In genomic region chr14:122011768-122012167, GRCm38 (mm10) we compare ENCODE assay signal across 32 mouse cellular contexts. TPM values are rescaled to one million over a fixed set of nuclear protein-coding genes. Genes with fewer than 3 reads are reported as not detected.
DNase-seq lines count a peak whose midpoint lies in the region; ATAC-seq and TF ChIP-seq lines count a peak whose summit lies in the region.
"Had no signal": no experiment of that assay in that cellular context is flagged by ENCODE, and none has a peak within 500 bp of the region (broad histone marks: within the 10 kb centered on the region; RNA-seq: fewer than 3 reads in every experiment).

No protein-coding gene starts in this region.

- 93% methylated on average over 8 of the region's 8 CpGs for WGBS in midbrain, embryonic 11.5 days
- 95% methylated on average over 8 of the region's 8 CpGs for WGBS in midbrain, embryonic 14.5 days

- no peak overlapping the region for H3K9ac ChIP-seq in midbrain, embryonic 11.5 days (ENCODE audit: low read length)
- H3K9ac ChIP-seq in midbrain, embryonic 14.5 days (replicated peaks; ENCODE audit: low read length): no peak overlapping the region
- H3K9ac ChIP-seq: embryonic facial prominence, embryonic 13.5 days; forebrain, embryonic 13.5 days; heart, embryonic 15.5 days; hindbrain, embryonic 13.5 days had no signal

- H3K9me3 ChIP-seq in midbrain, embryonic 11.5 days (ENCODE audit: control insufficient read depth, low read length): no peaks in the 10 kb centered on the region
- no peaks in the 10 kb centered on the region for H3K9me3 ChIP-seq in midbrain, embryonic 14.5 days (ENCODE audit: control insufficient read depth, low read length)
- H3K9me3 ChIP-seq: embryonic facial prominence, embryonic 13.5 days; forebrain, embryonic 13.5 days; heart, embryonic 15.5 days; hindbrain, embryonic 13.5 days; limb, embryonic 10.5 days had no signal

- H3K27me3 ChIP-seq in midbrain, embryonic 11.5 days (ENCODE audit: control insufficient read depth, insufficient read depth, low read length): no peaks in the 10 kb centered on the region
- H3K27me3 ChIP-seq in midbrain, embryonic 14.5 days (ENCODE audit: control insufficient read depth, insufficient read depth, low read length): no peaks in the 10 kb centered on the region
- H3K27me3 ChIP-seq: embryonic facial prominence, embryonic 13.5 days; forebrain, embryonic 13.5 days; heart, embryonic 15.5 days; hindbrain, embryonic 13.5 days had no signal

- H3K4me3 ChIP-seq in midbrain, embryonic 11.5 days (ENCODE audit: low read depth, low read length): no peak overlapping the region
- H3K4me3 ChIP-seq in midbrain, embryonic 14.5 days (replicated peaks; ENCODE audit: low read depth, low read length): no peak overlapping the region
- no peak overlapping the region for H3K4me3 ChIP-seq in left cerebral cortex, adult 2 months
- H3K4me3 ChIP-seq: embryonic facial prominence, embryonic 13.5 days; erythroblast, embryonic 14.5 days; forebrain, embryonic 13.5 days; heart, embryonic 15.5 days; hindbrain, embryonic 13.5 days; limb, embryonic 10.5 days; myocyte had no signal

- H3K4me2 ChIP-seq in midbrain, embryonic 11.5 days: no peak overlapping the region
- no peak overlapping the region for H3K4me2 ChIP-seq in midbrain, embryonic 14.5 days (ENCODE audit: low read length)
- H3K4me2 ChIP-seq: embryonic facial prominence, embryonic 13.5 days; forebrain, embryonic 13.5 days; heart, embryonic 15.5 days; hindbrain, embryonic 13.5 days had no signal

- H3K36me3 ChIP-seq in midbrain, embryonic 11.5 days (ENCODE audit: control insufficient read depth, insufficient read depth, low read length): no peaks in the 10 kb centered on the region
- H3K36me3 ChIP-seq in midbrain, embryonic 14.5 days (ENCODE audit: control insufficient read depth, insufficient read depth, low read length): peaks cover 29% of the 10 kb centered on the region; the same call in 1 of the 2 replicates

- no peak for TF ChIP-seq CTCF in left cerebral cortex, adult 2 months (IDR thresholded peaks at IDR 0.05)

- H3K4me1 ChIP-seq in midbrain, embryonic 11.5 days (ENCODE audit: control insufficient read depth, insufficient read depth, low read length): no peaks in the 10 kb centered on the region
- no peaks in the 10 kb centered on the region for H3K4me1 ChIP-seq in midbrain, embryonic 14.5 days (ENCODE audit: control insufficient read depth, insufficient read depth, low read length)
- H3K4me1 ChIP-seq: forebrain, embryonic 13.5 days; hindbrain, embryonic 13.5 days had no signal

- DNase-seq in midbrain, embryonic 11.5 days (ENCODE audit: low spot score, missing footprints): peak; percentile 12
- no peak for DNase-seq in midbrain, embryonic 14.5 days
- peak; percentile 88 for DNase-seq in naive thymus-derived CD4-positive, alpha-beta T cell, adult 2 months (ENCODE audit: low read depth)
- DNase-seq in left cerebral cortex, adult 2 months (ENCODE audit: extremely low spot score in 1 of 2, low spot score in 2 of 2): no peak
- no peak for DNase-seq in neural tube, embryonic 10.5 days (ENCODE audit: extremely low spot score, low spot score)
- DNase-seq: adrenal gland, adult 8-10 months; cerebellum, adult 2 months; cerebellum, postnatal 36 days; embryo, embryonic 11 days; heart, postnatal 36 days; kidney, adult 2 months; lung, adult 2 months; thymus, postnatal 14 days had no signal

- no peak overlapping the region for H3K27ac ChIP-seq in midbrain, embryonic 11.5 days (ENCODE audit: low read depth, low read length)
- no peak overlapping the region for H3K27ac ChIP-seq in midbrain, embryonic 14.5 days (replicated peaks; ENCODE audit: low read depth, low read length)
- H3K27ac ChIP-seq in left cerebral cortex, adult 2 months: no peak overlapping the region
- H3K27ac ChIP-seq: embryonic facial prominence, embryonic 13.5 days; forebrain, embryonic 13.5 days; heart, embryonic 15.5 days; hindbrain, embryonic 13.5 days; limb, embryonic 10.5 days; stomach, postnatal 0 days had no signal

- intact Hi-C loops in left cerebral cortex, adult 2 months (cut with DNase I): no loop called here

- ATAC-seq in midbrain, embryonic 11.5 days (ENCODE audit: low FRiP score): no peak
- no peak for ATAC-seq in midbrain, embryonic 14.5 days (ENCODE audit: low FRiP score, low TSS enrichment)
- peak; percentile 44 for ATAC-seq in CD4-positive, CD25-positive, alpha-beta regulatory T cell, adult 4 months
- peak; percentile 33 for ATAC-seq in activated CD4-positive, CD25-positive, alpha-beta regulatory T cell, adult 4 months
- ATAC-seq: forebrain, embryonic 13.5 days; midbrain, embryonic 16.5 days had no signal

RNA-seq across cellular contexts. Expression of gene Timm8a2, which starts 22.7 kb away (rescaled TPM):
- polyA plus RNA-seq in midbrain, embryonic 11.5 days (2014; fragmentation: Nextera tagmentation; extraction: Ambion mirVana): 0.18 TPM in 1 of 2 replicates, not detected in the other
- not detected in 2 replicates for polyA plus RNA-seq in midbrain, embryonic 14.5 days (2014; fragmentation: Nextera tagmentation; extraction: Ambion mirVana)
- polyA plus RNA-seq in CD4-positive, CD25-positive, alpha-beta regulatory T cell, adult 4 months (2017; shearing (Covaris generic)): not detected
- not detected for polyA plus RNA-seq in activated CD4-positive, CD25-positive, alpha-beta regulatory T cell, adult 4 months (2017; shearing (Covaris generic))
- not detected for total RNA-seq in left cerebral cortex, adult 2 months (2021)
- total RNA-seq: adrenal gland, adult 8-10 months; gastrocnemius, adult 18-20 months; heart, postnatal 36 days; layer of hippocampus, postnatal 14 days; liver, adult 2 months; megakaryocyte-erythroid progenitor cell, adult 5-6 weeks had no signal
- polyA plus RNA-seq: C2C12; embryonic facial prominence, embryonic 13.5 days; erythroblast, embryonic 14.5 days; forebrain, embryonic 13.5 days; gonadal fat pad, adult 2 months; heart, embryonic 15.5 days; hindbrain, embryonic 13.5 days; intestine, embryonic 14.5 days; kidney, adult 2 months; large intestine, adult 2 months; limb, embryonic 10.5 days; liver, adult 2 months; lung, adult 2 months; midbrain, embryonic 16.5 days; myocyte; stomach, postnatal 0 days had no signal

RNA-seq across cellular contexts. Expression of gene Gpr183, which starts 46.8 kb away (rescaled TPM):
- polyA plus RNA-seq in midbrain, embryonic 11.5 days (2014; fragmentation: Nextera tagmentation; extraction: Ambion mirVana): 1.4 and 1.6 TPM in 2 replicates
- polyA plus RNA-seq in midbrain, embryonic 14.5 days (2014; fragmentation: Nextera tagmentation; extraction: Ambion mirVana): 0.67 and 0.72 TPM in 2 replicates
- polyA plus RNA-seq in CD4-positive, CD25-positive, alpha-beta regulatory T cell, adult 4 months (2017; shearing (Covaris generic)): 100 to 1,000 TPM; 102 to 104 TPM
- 100 to 1,000 TPM; 104 to 118 TPM for polyA plus RNA-seq in activated CD4-positive, CD25-positive, alpha-beta regulatory T cell, adult 4 months (2017; shearing (Covaris generic))
- total RNA-seq in left cerebral cortex, adult 2 months (2021): under 1 TPM; 0.44 to 0.66 TPM

Comparison
In these comparisons a context has a peak if more than half of its experiments do, and no peak if none do; other contexts are left out.
1. DNase-seq: peak in midbrain, embryonic 11.5 days (single experiment) and naive thymus-derived CD4-positive, alpha-beta T cell, adult 2 months (single experiment); none in midbrain, embryonic 14.5 days (single experiment), left cerebral cortex, adult 2 months (0 of 2) and neural tube, embryonic 10.5 days (single experiment).
2. ATAC-seq: peak in CD4-positive, CD25-positive, alpha-beta regulatory T cell, adult 4 months (single experiment) and activated CD4-positive, CD25-positive, alpha-beta regulatory T cell, adult 4 months (single experiment); none in midbrain, embryonic 11.5 days (single experiment) and midbrain, embryonic 14.5 days (single experiment).
3. RNA of gene Gpr183, which starts 46.8 kb away (polyA plus RNA-seq): 104 to 118 TPM in activated CD4-positive, CD25-positive, alpha-beta regulatory T cell, adult 4 months and 102 to 104 TPM in CD4-positive, CD25-positive, alpha-beta regulatory T cell, adult 4 months; 1.4 to 1.6 TPM in midbrain, embryonic 11.5 days and 0.67 to 0.72 TPM in midbrain, embryonic 14.5 days; every median in the first group is over 10 times any median in the second.